Mouse (Mus musculus) ES-Bruce4 (cell line): ENCODE data around the gene Sbk2. TPM values are rescaled to one million over a fixed set of nuclear protein-coding genes. Genes with fewer than 3 reads are reported as not detected.

ENCODE experiments used
- H3K27ac ChIP-seq: 2 replicates; pipeline ENCODE4 v1.5.1; 2012; ENCODE audit warnings: low read length, inconsistent platforms; ENCODE audit not compliant: insufficient read depth
- H3K27me3 ChIP-seq: 2 replicates; pipeline ENCODE4 v1.6.1; 2012; ENCODE audit warnings: mild to moderate bottlenecking, low read length, inconsistent platforms; ENCODE audit not compliant: control insufficient read depth, poor library complexity, insufficient read depth, severe bottlenecking
- H3K36me3 ChIP-seq: 2 replicates; pipeline ENCODE4 v1.6.1; 2012; ENCODE audit warnings: inconsistent platforms, mild to moderate bottlenecking, low read length, moderate library complexity; ENCODE audit not compliant: control insufficient read depth, poor library complexity, insufficient read depth, severe bottlenecking
- H3K4me1 ChIP-seq: one replicate; pipeline ENCODE4 v1.8.1; 2011; ENCODE audit warnings: low read length; ENCODE audit not compliant: control insufficient read depth, insufficient read depth
- H3K4me3 ChIP-seq: 2 replicates; pipeline ENCODE4 v1.5.1; 2011; ENCODE audit warnings: low read depth, mild to moderate bottlenecking, low read length
- H3K9ac ChIP-seq: 2 replicates; pipeline ENCODE4 v1.6.1; 2012; ENCODE audit warnings: low read depth, mild to moderate bottlenecking, inconsistent platforms; ENCODE audit not compliant: poor library complexity, severe bottlenecking
- H3K9me3 ChIP-seq: replicated peaks from 2 replicates; pipeline ENCODE4 v1.6.1; 2012; ENCODE audit warnings: mild to moderate bottlenecking, low read length, inconsistent platforms; ENCODE audit not compliant: control insufficient read depth, poor library complexity, insufficient read depth, severe bottlenecking
- CTCF ChIP-seq: IDR thresholded peaks from one replicate; pipeline ENCODE4 v1.8.1; 2011; ENCODE audit warnings: low read depth, low read length
- EP300 ChIP-seq: IDR thresholded peaks from 2 replicates; pipeline ENCODE4 v1.6.1; 2011; ENCODE audit warnings: low read depth, low read length; ENCODE audit not compliant: insufficient read depth
- POLR2A ChIP-seq: IDR thresholded peaks from one replicate; pipeline ENCODE4 v1.8.1; 2011; ENCODE audit warnings: low read length; ENCODE audit not compliant: insufficient read depth
- polyA plus RNA-seq: library from polyadenylated mRNA; stranded (reverse); fragments of >200 nt; gene quantifications from 2 replicates; pipeline ENCODE4 v1.2.4, GENCODE M21; 2011; ENCODE audit warnings: low read depth; ENCODE audit not compliant: missing spikeins, insufficient read depth, insufficient read length

The Sbk2 gene
- polyA plus RNA-seq, 1 experiment = 0.48 TPM

- Histone ChIP-seq H3K36me3 (no peaks in the 10 kb centered on the region), H3K27ac (no peak within 1 kb of the TSS), H3K4me3 (peak within 1 kb of the TSS; percentile 92), H3K27me3 (no peaks in the 10 kb centered on the region; the same call in 1 of the 2 replicates), H3K9ac (peak within 1 kb of the TSS; percentile 73), H3K9me3 (no peaks in the 10 kb centered on the region), H3K4me1 (no peaks in the 10 kb centered on the region)
- TF ChIP-seq POLR2A = peak; percentile 13
- TF ChIP-seq CTCF = no peak
- 0 out of 2 replicates have a peak, but pooled peaks have one; percentile 15 for TF ChIP-seq EP300
Measured at GRCm38 (mm10) chr7:4996003-4996895, 32.0 kb upstream of the Sbk2 start, which contains the start of gene Zfp579. Gene Zfp579, minus strand, starts transcription at chr7:4996158.

- H3K4me1 ChIP-seq = no peaks in the 10 kb centered on the region
- no peaks in the 10 kb centered on the region; the same call in 1 of the 2 replicates for H3K27me3 ChIP-seq
- H3K9me3 ChIP-seq = no peaks in the 10 kb centered on the region
- peak overlapping the region; percentile 92 for H3K4me3 ChIP-seq
- TF ChIP-seq CTCF (no peak), POLR2A (no peak), EP300 (no peak)
- no peaks in the 10 kb centered on the region for H3K36me3 ChIP-seq
- no peak overlapping the region for H3K27ac ChIP-seq
- H3K9ac ChIP-seq = peak overlapping the region; percentile 73
Measured at GRCm38 (mm10) chr7:4995268-4996002, 31.2 kb upstream of the Sbk2 start.

DNA sequence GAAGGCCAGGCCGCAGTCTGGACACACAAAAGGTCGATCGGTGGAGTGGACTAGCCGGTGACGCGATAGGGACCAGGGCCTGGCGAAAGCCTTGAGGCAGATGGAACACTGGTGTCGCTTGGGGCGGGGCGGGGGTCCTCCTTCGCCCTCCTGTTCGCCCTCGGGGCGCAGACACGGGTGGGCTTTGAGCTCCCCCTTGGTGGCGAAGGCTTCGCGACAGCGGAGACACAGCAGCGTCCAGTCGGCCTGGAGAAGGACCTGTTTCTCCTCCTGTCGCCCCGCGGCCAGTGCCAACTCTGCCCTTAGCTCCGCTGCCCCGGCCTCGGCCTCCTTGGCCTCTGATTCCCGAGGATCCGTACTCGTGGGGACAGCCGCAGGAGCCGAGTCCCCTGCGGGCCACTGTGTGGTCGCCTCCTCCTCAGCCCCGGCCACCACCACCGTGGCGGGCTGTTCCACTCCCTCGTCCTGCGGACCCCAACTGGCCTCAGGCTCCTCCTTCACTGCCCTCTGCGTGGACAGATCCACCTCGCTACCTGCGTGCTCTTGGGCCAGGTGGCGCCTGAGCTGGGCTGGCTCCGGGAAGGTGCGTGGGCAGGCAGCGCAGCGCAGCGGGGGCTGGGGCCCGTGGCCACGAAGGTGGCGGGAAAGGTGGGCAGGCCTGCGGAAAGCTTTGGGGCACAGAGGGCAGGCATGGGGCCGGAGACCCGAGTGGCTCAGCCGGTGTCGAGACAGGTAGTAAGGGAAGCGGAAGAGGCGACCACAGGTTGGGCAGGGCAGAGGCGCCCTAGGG is 30.0 kb upstream of the Sbk2 start:
- H3K36me3 ChIP-seq = no peaks in the 10 kb centered on the region
- peak overlapping the region; percentile 15; the same call in 1 of the 2 replicates for H3K9ac ChIP-seq
- peak overlapping the region; percentile 54 for H3K4me3 ChIP-seq
- H3K27ac ChIP-seq = no peak overlapping the region
- TF ChIP-seq EP300 = no peak
- no peak for TF ChIP-seq POLR2A
- no peaks in the 10 kb centered on the region for H3K9me3 ChIP-seq
- no peaks in the 10 kb centered on the region for H3K4me1 ChIP-seq
- no peaks in the 10 kb centered on the region; the same call in 1 of the 2 replicates for H3K27me3 ChIP-seq

DNA sequence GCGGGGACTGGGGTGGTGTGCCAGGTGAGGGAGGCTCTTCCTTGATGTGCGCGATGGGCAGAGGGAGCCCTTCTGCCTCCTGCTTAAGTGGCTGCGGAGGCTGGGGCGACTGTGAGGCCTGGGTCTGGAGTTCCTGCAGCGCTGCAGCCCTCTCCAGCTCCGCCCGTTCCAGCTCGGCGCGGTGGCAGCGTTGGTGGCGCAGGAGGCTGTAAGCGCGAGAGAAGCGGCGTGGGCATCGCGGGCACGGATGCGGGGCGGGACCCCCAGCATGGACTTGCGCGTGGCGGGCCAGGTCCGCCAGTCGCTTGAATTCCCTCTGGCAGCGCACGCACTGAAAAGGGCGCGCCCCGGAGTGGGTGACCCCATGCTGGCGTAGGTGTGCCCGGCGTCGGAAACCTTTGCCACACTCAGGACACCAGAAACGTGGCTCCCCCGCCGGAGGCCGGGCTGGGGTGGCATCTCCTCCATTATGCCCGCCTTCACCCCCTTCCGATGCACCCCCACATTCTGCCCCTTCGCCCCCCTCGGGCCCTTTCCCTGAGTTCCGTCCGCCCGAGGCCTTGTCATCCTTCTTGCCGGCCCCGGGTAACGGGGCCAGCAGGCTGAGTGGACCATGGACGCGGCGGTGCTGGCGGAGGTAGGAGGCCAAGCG is 29.3 kb upstream of the Sbk2 start:
- H3K36me3 ChIP-seq = no peaks in the 10 kb centered on the region
- peak overlapping the region; percentile 54 for H3K4me3 ChIP-seq
- no peaks in the 10 kb centered on the region for H3K9me3 ChIP-seq
- no peak overlapping the region for H3K27ac ChIP-seq
- H3K4me1 ChIP-seq = no peaks in the 10 kb centered on the region
- no peaks in the 10 kb centered on the region; the same call in 1 of the 2 replicates for H3K27me3 ChIP-seq
- H3K9ac ChIP-seq = peak overlapping the region; percentile 15; the same call in 1 of the 2 replicates
- no peak for TF ChIP-seq CTCF
- TF ChIP-seq EP300 = no peak
- no peak for TF ChIP-seq POLR2A

- Histone ChIP-seq H3K36me3 (no peaks in the 10 kb centered on the region), H3K4me1 (no peaks in the 10 kb centered on the region), H3K9ac (no peak overlapping the region), H3K9me3 (no peaks in the 10 kb centered on the region), H3K4me3 (no peak overlapping the region), H3K27ac (no peak overlapping the region), H3K27me3 (no peaks in the 10 kb centered on the region)
- TF ChIP-seq CTCF = no peak
- no peak for TF ChIP-seq POLR2A
- no peak for TF ChIP-seq EP300
Measured at GRCm38 (mm10) chr7:4988250-4988649, 24.0 kb upstream of the Sbk2 start.
